Mouse (Mus musculus) heart, embryonic 14.5 days (tissue): ENCODE results near the gene Syne2. TPM values are rescaled to one million over a fixed set of nuclear protein-coding genes. Genes with fewer than 3 reads are reported as not detected.

Experiments used
- ATAC-seq: fragments of 200-750 bp; cut with Nextera tagmentation; 2 replicates; pipeline ENCODE4 v1.8.0; 2017; ENCODE audit warnings: low read depth, moderate TSS enrichment; ENCODE audit not compliant: insufficient number of reproducible peaks, insufficient read depth, low FRiP score
- H3K27ac ChIP-seq, 2 experiments: fragments of 200-500 bp in 1 of 2; fragments of 300-500 bp in 1 of 2; sonication (generic) in 1 of 2; replicated peaks in 1 of 2; 2 replicates each; pipeline ENCODE4 v1.5.1; 2012 to 2014; ENCODE audit warnings: low read depth in 2 of 2, low read length in 2 of 2, control low read depth in 1 of 2, mild to moderate bottlenecking in 1 of 2, mixed read lengths in 1 of 2; ENCODE audit not compliant: control insufficient read depth in 1 of 2, insufficient read depth in 1 of 2
- H3K27me3 ChIP-seq: fragments of 300-500 bp; sonication (generic); 2 replicates; pipeline ENCODE4 v1.6.1; 2014; ENCODE audit warnings: mild to moderate bottlenecking, low read length, control low read depth; ENCODE audit not compliant: control insufficient read depth, insufficient read depth
- H3K36me3 ChIP-seq: fragments of 300-500 bp; sonication (generic); 2 replicates; pipeline ENCODE4 v1.6.1; 2014; ENCODE audit warnings: mild to moderate bottlenecking, control low read depth, low read length, mixed read lengths; ENCODE audit not compliant: control insufficient read depth, insufficient read depth
- H3K4me1 ChIP-seq, 2 experiments: fragments of 200-500 bp in 1 of 2; fragments of 300-500 bp in 1 of 2; sonication (generic) in 1 of 2; 2 replicates each; pipeline ENCODE4 v1.6.1; 2012 to 2014; ENCODE audit warnings: low read length in 2 of 2, control low read depth in 1 of 2, mixed read lengths in 1 of 2; ENCODE audit not compliant: control insufficient read depth in 2 of 2, insufficient read depth in 2 of 2
- H3K4me2 ChIP-seq: fragments of 300-500 bp; sonication (generic); 2 replicates; pipeline ENCODE4 v1.6.1; 2014; ENCODE audit warnings: mild to moderate bottlenecking, low read length
- H3K4me3 ChIP-seq, 2 experiments: fragments of 200-500 bp in 1 of 2; fragments of 300-500 bp in 1 of 2; sonication (generic) in 1 of 2; 2 replicates each; pipeline ENCODE4 v1.5.1; 2012 to 2014; ENCODE audit warnings: low read length in 2 of 2, mild to moderate bottlenecking in 2 of 2, control low read depth in 1 of 2, low read depth in 1 of 2, moderate library complexity in 1 of 2; ENCODE audit not compliant: control insufficient read depth in 1 of 2, insufficient read depth in 1 of 2
- H3K9ac ChIP-seq: fragments of 300-500 bp; sonication (generic); 2 replicates; pipeline ENCODE4 v1.6.1; 2014; ENCODE audit warnings: mild to moderate bottlenecking, low read length
- H3K9me3 ChIP-seq: fragments of 300-500 bp; sonication (generic); 2 replicates; pipeline ENCODE4 v1.6.1; 2016; ENCODE audit warnings: low read length, control low read depth; ENCODE audit not compliant: control insufficient read depth
- WGBS: fragments of 180-500 bp; shearing (Covaris S2); extraction: QIAGEN DNeasy Blood & Tissue Kit; methylation state at CpG from one replicate; pipeline ENCODE4 v1.1.7; 2014; 5-methylcytosine and 5-hydroxymethylcytosine counted together
- polyA plus RNA-seq: library from polyadenylated mRNA; unstranded; fragments of >200 nt; fragmentation: Nextera tagmentation; extraction: Ambion mirVana; gene quantifications from 2 replicates; pipeline ENCODE4 v1.2.1, GENCODE M21; 2014

Gene Syne2
- polyA plus RNA-seq, 1 experiment from 2014 or later, result 55.9 TPM

- H3K27ac ChIP-seq, result no peak overlapping the region
- H3K36me3 ChIP-seq, result no peaks in the 10 kb centered on the region
- 43% methylated on average over 4 of the region's 4 CpGs for WGBS
- H3K4me2 ChIP-seq, result no peak overlapping the region
- H3K4me1 ChIP-seq, result no peaks in the 10 kb centered on the region; a peak in 1 of 4 replicates
- no peak for ATAC-seq
- no peak overlapping the region for H3K9ac ChIP-seq
- H3K4me3 ChIP-seq, result no peak overlapping the region
- no peaks in the 10 kb centered on the region for H3K27me3 ChIP-seq
- H3K9me3 ChIP-seq, result no peaks in the 10 kb centered on the region
Measured at GRCm38 (mm10) chr12:75789451-75789850, 28.5 kb upstream of the Syne2 start.

- Histone ChIP-seq H3K9ac (no peak overlapping the region), H3K27ac (no peak overlapping the region), H3K4me2 (0 out of 2 replicates have a peak overlapping the region, but pooled peaks have one; percentile 12), H3K9me3 (no peaks in the 10 kb centered on the region), H3K27me3 (no peaks in the 10 kb centered on the region), H3K36me3 (no peaks in the 10 kb centered on the region), H3K4me1 (peaks cover 0 to 4% of the 10 kb centered on the region in 2 experiments; a peak in 2 of 4 replicates), H3K4me3 (no peak overlapping the region)
- WGBS, result 14% methylated on average over 4 of the region's 4 CpGs
- ATAC-seq, result 0 out of 2 replicates have a peak, but pooled peaks have one; percentile 54
Measured at GRCm38 (mm10) chr12:75794527-75794926, 23.4 kb upstream of the Syne2 start.

GRCm38 (mm10) chr12:75796510-75796909 lies 21.4 kb upstream of the Syne2 start:
- H3K36me3 ChIP-seq, result no peaks in the 10 kb centered on the region
- no peak overlapping the region for H3K4me2 ChIP-seq
- no peak overlapping the region for H3K9ac ChIP-seq
- peaks cover 0 to 4% of the 10 kb centered on the region in 2 experiments; a peak in 2 of 4 replicates for H3K4me1 ChIP-seq
- no peaks in the 10 kb centered on the region for H3K9me3 ChIP-seq
- 79% methylated on average over 2 of the region's 2 CpGs for WGBS
- H3K27me3 ChIP-seq, result no peaks in the 10 kb centered on the region
- no peak overlapping the region for H3K4me3 ChIP-seq
- H3K27ac ChIP-seq, result no peak overlapping the region
- ATAC-seq, result no peak

GRCm38 (mm10) chr12:75806281-75806680 lies 11.7 kb upstream of the Syne2 start:
- no peaks in the 10 kb centered on the region for H3K4me1 ChIP-seq
- no peak overlapping the region for H3K27ac ChIP-seq
- H3K9ac ChIP-seq, result no peak overlapping the region
- WGBS, result 73% methylated on average over 4 of the region's 4 CpGs
- H3K27me3 ChIP-seq, result no peaks in the 10 kb centered on the region
- H3K4me3 ChIP-seq, result no peak overlapping the region
- no peaks in the 10 kb centered on the region for H3K36me3 ChIP-seq
- H3K4me2 ChIP-seq, result no peak overlapping the region
- ATAC-seq, result no peak
- no peaks in the 10 kb centered on the region for H3K9me3 ChIP-seq

- no peaks in the 10 kb centered on the region; the same call in 1 of the 2 replicates for H3K27me3 ChIP-seq
- no peak overlapping the region for H3K27ac ChIP-seq
- no peak overlapping the region for H3K9ac ChIP-seq
- H3K9me3 ChIP-seq, result no peaks in the 10 kb centered on the region
- 92% methylated on average over 2 of the region's 2 CpGs for WGBS
- ATAC-seq, result no peak
- no peak overlapping the region for H3K4me3 ChIP-seq
- peaks cover 0 to 11% of the 10 kb centered on the region in 2 experiments; a peak in 1 of 4 replicates for H3K4me1 ChIP-seq
- no peak overlapping the region for H3K4me2 ChIP-seq
- H3K36me3 ChIP-seq, result no peaks in the 10 kb centered on the region
Measured at GRCm38 (mm10) chr12:75813766-75814165, 4.2 kb upstream of the Syne2 start.

GRCm38 (mm10) chr12:75814551-75814950 lies 3.4 kb upstream of the Syne2 start:
- peaks cover 3 to 14% of the 10 kb centered on the region in 2 experiments; a peak in 3 of 4 replicates for H3K4me1 ChIP-seq
- WGBS, result 53% methylated on average over 6 of the region's 6 CpGs
- H3K36me3 ChIP-seq, result no peaks in the 10 kb centered on the region
- no peak overlapping the region for H3K9ac ChIP-seq
- ATAC-seq, result no peak
- no peaks in the 10 kb centered on the region; the same call in 1 of the 2 replicates for H3K27me3 ChIP-seq
- no peak overlapping the region for H3K4me3 ChIP-seq
- no peak overlapping the region for H3K4me2 ChIP-seq
- H3K27ac ChIP-seq, result no peak overlapping the region
- H3K9me3 ChIP-seq, result no peaks in the 10 kb centered on the region

- H3K27ac ChIP-seq, result no peak overlapping the region
- peaks cover 8 to 28% of the 10 kb centered on the region in 2 experiments for H3K4me1 ChIP-seq
- WGBS, result 16% methylated on average over 25 of the region's 25 CpGs
- no peaks in the 10 kb centered on the region for H3K9me3 ChIP-seq
- no peaks in the 10 kb centered on the region; the same call in 1 of the 2 replicates for H3K27me3 ChIP-seq
- peak overlapping the region; percentile 95 for H3K9ac ChIP-seq
- H3K36me3 ChIP-seq, result no peaks in the 10 kb centered on the region
- H3K4me2 ChIP-seq, result peak overlapping the region; percentile 90
- peak overlapping the region; percentile 75 to 95 for H3K4me3 ChIP-seq
- ATAC-seq, result no peak
Measured at GRCm38 (mm10) chr12:75816981-75817856, 715 bp upstream of the Syne2 start.
